Mouse (Mus musculus): ENCODE data around the gene Pard3. TPM values are rescaled to one million over a fixed set of nuclear protein-coding genes. Genes with fewer than 3 reads are reported as not detected.

Pard3 gene
- polyA plus RNA-seq, 1 experiment: not detected

DNA sequence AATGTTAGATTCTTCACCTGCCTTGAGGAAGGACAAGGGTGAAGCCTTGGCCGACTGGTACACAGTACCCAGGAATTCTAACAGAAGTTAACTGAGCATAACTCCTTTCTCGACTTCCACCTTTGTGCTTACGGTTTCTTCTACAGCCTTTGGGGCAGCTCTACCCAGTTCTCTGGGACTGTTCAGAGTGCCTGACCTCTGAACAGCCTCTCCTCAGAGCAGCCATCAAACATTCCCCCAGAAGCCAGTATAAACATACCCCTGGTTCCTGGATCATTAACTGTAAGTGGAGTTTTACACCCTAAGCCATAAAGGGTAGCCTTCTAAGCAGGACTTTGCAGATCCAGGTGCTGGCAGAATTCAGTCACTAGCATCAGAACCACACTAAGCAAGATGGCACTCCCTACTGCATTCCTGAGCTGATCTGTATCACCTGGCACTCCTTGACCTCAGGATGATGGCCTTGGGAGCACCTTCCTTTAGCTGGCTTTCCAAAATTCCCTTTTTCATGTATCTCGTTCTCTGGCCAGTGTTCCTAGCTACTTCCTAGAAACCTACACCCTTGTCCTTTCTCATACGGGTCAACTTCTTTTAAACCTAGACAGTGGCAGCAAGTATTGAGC is 374.0 kb downstream of the Pard3 start:
- H3K4me1 ChIP-seq (ENCODE audit: control insufficient read depth, insufficient read depth, low read length): 0 out of 2 replicates have a peak, but pooled peaks cover 2% of the 10 kb centered on the region
- TF ChIP-seq CTCF (IDR thresholded peaks at IDR 0.05; ENCODE audit: insufficient read depth, low read depth, low read length): no peak
- TF ChIP-seq POLR2A (IDR thresholded peaks at IDR 0.05; ENCODE audit: insufficient read depth, low read depth, low read length): no peak
- H3K27ac ChIP-seq (ENCODE audit: insufficient read depth, low read depth, low read length): no peak overlapping the region
- WGBS: 91% methylated on average over 5 of the region's 5 CpGs
- no peak overlapping the region for H3K4me3 ChIP-seq (ENCODE audit: insufficient read depth, low read depth, low read length)

DNA sequence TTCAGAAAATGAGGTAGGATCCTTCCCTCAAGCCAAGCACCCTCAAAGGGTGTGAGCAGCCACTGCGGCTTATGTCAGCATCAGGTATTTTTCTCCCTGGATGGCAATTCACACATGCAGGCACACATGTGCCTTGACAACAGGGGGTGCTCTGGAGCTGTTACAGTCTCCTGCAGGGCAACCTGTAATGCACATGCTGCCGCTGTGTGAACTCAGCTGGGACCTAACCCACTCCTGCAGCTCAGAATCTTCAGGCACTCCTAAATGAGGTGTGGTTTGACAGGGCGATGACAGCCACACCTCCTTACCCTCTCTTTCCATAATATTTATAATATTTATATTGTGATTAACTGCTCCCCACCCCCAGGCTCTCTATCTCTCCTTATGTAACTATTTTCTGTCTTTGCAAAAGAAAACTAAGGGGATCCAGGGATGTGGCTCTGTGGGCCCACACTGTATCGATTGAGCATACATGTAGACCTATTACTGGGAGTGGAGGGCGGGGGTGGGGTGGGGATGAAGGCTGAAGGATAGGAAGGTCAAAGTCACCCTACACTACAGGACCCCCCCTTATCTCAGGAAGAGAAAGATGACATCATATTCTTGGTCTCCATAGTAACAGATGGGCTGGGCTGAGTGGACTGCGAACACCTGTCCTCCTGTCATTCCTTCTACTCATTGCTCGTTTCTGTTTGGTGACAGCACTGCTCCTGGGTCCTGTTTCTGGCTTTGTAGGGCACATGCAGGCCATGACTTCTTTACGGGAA is 375.1 kb downstream of the Pard3 start:
- Histone ChIP-seq H3K4me3 (ENCODE audit: insufficient read depth, low read depth, low read length) (no peak overlapping the region), H3K4me1 (ENCODE audit: control insufficient read depth, insufficient read depth, low read length) (0 out of 2 replicates have a peak, but pooled peaks cover 2% of the 10 kb centered on the region), H3K27ac (ENCODE audit: insufficient read depth, low read depth, low read length) (no peak overlapping the region)
- TF ChIP-seq CTCF (IDR thresholded peaks at IDR 0.05; ENCODE audit: insufficient read depth, low read depth, low read length): no peak
- TF ChIP-seq POLR2A (IDR thresholded peaks at IDR 0.05; ENCODE audit: insufficient read depth, low read depth, low read length): no peak
- 79% methylated on average over 8 of the region's 8 CpGs for WGBS

DNA sequence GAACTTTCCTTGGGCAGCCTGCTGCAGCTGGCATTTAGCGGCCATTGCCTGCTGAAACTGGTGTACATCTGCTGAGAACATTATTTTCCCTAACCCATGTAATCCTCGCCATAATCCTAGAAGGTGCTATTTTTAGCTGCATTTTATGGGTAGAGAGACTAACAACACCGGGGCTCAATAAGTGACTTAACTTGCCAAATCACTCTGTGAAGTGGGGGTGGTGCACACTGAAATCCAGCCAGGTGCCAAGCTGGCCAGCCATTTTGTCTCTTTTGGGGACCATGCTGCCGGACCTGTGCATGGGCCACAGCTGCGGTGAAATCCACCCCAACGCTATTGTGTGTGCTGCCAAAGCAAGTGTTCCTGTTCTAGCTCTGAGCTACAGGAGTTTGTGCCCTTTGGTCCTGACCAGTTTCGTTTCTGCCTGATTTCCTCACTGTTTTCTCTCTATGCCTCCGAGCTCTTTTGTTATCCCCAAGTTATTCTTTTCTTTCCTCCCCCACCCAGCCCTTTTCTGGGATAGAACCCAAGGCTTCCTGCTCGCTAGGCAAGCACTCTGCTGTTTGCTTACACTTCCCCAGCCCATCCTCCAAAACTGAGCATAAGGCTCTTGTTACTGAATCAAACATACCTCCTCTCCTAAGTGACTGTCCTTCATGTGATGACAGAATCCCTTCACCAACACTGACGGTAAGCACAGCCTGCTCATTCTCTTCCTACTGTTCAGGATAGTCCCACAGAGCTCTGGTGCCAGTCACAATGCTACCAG is 375.9 kb downstream of the Pard3 start:
- WGBS: 37% methylated on average over 10 of the region's 10 CpGs
- Histone ChIP-seq H3K4me1 (ENCODE audit: control insufficient read depth, insufficient read depth, low read length) (0 out of 2 replicates have a peak, but pooled peaks cover 2% of the 10 kb centered on the region), H3K27ac (ENCODE audit: insufficient read depth, low read depth, low read length) (no peak overlapping the region), H3K4me3 (ENCODE audit: insufficient read depth, low read depth, low read length) (no peak overlapping the region)
- TF ChIP-seq POLR2A (IDR thresholded peaks at IDR 0.05; ENCODE audit: insufficient read depth, low read depth, low read length) (no peak), CTCF (IDR thresholded peaks at IDR 0.05; ENCODE audit: insufficient read depth, low read depth, low read length) (no peak)

DNA sequence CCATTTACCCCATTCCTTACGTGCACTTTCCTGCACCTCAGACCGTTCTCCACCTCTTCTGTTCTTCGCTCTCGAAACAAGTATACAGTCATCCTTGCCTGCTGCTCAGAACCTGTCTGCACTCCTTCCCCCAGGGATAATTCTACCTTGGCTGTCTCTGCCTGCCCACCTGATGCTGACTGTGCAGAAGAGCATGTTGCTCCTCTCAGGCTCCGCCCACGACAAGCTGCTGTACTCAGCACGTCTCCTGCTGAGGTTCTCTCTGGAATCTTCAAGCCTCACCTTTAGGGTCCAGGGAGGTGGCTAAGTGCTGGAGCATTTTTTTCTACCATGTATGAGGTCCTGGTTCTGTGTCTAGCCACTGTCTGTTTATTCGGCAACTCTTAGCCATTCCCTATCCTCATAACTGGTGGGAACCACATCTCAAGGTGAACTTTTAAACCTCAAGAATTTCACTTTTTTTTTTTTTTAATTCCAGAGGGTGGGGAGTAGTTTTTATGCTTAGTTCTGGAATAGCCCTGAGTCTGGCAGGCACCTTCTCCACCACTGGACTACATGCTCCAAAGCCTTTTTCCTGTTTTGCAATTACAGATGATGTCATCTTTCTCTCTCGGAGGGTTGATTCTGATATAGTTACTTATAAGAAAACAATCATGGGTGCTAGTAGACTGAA is 376.6 kb downstream of the Pard3 start:
- Histone ChIP-seq H3K4me3 (ENCODE audit: insufficient read depth, low read depth, low read length) (no peak overlapping the region), H3K27ac (ENCODE audit: insufficient read depth, low read depth, low read length) (no peak overlapping the region), H3K4me1 (ENCODE audit: control insufficient read depth, insufficient read depth, low read length) (0 out of 2 replicates have a peak, but pooled peaks cover 2% of the 10 kb centered on the region)
- WGBS: 84% methylated on average over 9 of the region's 9 CpGs
- TF ChIP-seq CTCF (IDR thresholded peaks at IDR 0.05; ENCODE audit: insufficient read depth, low read depth, low read length) (no peak), POLR2A (IDR thresholded peaks at IDR 0.05; ENCODE audit: insufficient read depth, low read depth, low read length) (no peak)

DNA sequence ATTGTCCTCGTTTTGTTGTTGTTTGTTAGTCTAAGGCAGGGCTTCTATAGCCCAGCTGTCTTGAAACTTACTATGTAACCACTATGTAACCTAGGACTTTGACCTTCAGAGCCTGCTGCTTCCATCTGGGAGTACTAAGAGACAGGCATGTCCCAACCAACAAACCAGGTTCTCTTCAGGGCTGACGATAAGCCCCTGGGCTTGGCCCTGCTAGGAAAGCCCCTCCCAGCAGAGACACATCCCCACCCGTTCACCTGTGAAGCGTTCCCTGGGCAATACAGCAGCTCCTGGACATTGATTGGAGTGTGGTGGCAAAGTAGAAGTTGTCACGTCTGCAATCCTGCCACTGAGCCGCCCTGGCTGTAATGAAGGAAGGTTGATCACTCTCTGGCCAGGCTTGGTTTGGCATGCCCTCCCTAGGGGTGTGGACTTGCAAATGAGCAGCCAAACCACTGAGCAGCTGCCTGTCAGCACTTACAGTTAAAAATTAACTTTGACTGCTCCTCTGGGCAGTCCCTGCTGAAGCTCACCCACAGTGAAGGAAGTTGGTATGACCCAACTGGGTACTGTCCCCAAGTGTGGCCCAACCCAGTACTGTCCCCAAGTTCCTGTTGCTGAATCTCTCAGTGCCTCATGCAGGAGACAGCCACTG is 377.3 kb downstream of the Pard3 start:
- no peak overlapping the region for H3K4me3 ChIP-seq (ENCODE audit: insufficient read depth, low read depth, low read length)
- TF ChIP-seq POLR2A (IDR thresholded peaks at IDR 0.05; ENCODE audit: insufficient read depth, low read depth, low read length) (no peak), CTCF (IDR thresholded peaks at IDR 0.05; ENCODE audit: insufficient read depth, low read depth, low read length) (no peak)
- 0 out of 2 replicates have a peak, but pooled peaks cover 2% of the 10 kb centered on the region for H3K4me1 ChIP-seq (ENCODE audit: control insufficient read depth, insufficient read depth, low read length)
- H3K27ac ChIP-seq (ENCODE audit: insufficient read depth, low read depth, low read length): no peak overlapping the region
- WGBS: 86% methylated on average over 6 of the region's 6 CpGs

DNA sequence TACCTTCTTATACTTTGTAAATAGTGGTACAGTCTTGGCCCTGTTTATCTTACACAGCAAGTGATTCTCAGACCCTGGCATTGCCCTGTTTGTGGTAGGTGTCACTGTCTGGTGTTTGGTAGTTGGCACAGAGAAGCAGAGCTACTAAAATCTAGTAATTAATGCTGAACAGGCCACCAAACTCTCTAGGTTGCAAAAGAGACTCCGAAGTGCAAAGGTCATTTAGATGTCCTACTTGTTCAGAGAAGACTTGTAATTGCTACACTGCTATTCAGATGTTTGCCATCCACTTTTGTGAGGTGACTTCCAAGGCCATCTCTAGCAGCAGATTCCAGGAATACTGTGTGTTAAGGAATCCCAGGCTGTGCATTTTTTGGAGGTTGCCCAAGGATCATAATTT is 383.7 kb downstream of the Pard3 start:
- Histone ChIP-seq H3K27ac (ENCODE audit: insufficient read depth, low read depth, low read length) (no peak overlapping the region), H3K4me1 (ENCODE audit: control insufficient read depth, insufficient read depth, low read length) (no peaks in the 10 kb centered on the region), H3K4me3 (ENCODE audit: insufficient read depth, low read depth, low read length) (no peak overlapping the region)
- 88% methylated on average over 1 of the region's 1 CpGs for WGBS
- TF ChIP-seq POLR2A (IDR thresholded peaks at IDR 0.05; ENCODE audit: insufficient read depth, low read depth, low read length): no peak
- TF ChIP-seq CTCF (IDR thresholded peaks at IDR 0.05; ENCODE audit: insufficient read depth, low read depth, low read length): no peak

DNA sequence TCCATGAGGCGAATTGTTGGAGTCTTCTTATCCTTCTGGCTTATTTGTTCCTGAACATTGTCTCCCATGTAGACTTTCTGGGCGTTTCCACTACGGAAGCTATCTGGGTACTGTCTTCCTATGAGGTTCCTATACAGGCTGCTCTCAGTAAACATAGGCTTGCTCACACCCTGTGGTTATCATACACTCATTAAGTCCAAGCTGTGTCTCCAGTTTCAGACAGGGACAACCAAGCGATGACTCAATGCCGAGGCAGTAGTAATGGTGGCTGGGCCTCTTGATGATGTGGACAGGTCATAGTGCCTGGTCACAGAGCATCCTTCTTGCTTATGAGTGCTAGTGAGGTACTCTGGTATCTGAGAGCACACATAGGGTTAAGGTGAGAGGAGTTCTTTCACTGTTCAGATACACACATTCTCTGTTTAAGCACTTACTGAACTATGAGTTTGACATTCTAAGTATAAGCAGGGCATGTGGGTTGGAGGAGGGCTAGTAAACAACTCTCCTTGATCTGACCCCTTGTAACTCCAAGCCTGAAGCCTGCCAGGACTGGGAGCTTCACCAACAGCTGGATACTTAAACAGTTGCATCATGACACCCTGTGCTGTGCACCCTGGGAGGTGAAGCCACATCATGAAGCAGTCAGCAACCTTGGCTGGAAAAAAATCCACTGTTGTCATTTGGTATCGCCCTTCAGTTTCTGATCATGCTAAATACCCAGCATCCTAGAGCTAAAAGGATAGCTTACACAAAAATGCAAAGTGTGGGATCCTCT is 385.6 kb downstream of the Pard3 start:
- WGBS: 97% methylated on average over 6 of the region's 6 CpGs

More for the DNA sequence above, 385.6 kb downstream of the Pard3 start:
- TF ChIP-seq CTCF (IDR thresholded peaks at IDR 0.05; ENCODE audit: insufficient read depth, low read depth, low read length): no peak
- no peak for TF ChIP-seq POLR2A (IDR thresholded peaks at IDR 0.05; ENCODE audit: insufficient read depth, low read depth, low read length)
- Histone ChIP-seq H3K4me3 (ENCODE audit: insufficient read depth, low read depth, low read length) (no peak overlapping the region), H3K4me1 (ENCODE audit: control insufficient read depth, insufficient read depth, low read length) (no peaks in the 10 kb centered on the region), H3K27ac (ENCODE audit: insufficient read depth, low read depth, low read length) (no peak overlapping the region)
